In the genomic region with DNA sequence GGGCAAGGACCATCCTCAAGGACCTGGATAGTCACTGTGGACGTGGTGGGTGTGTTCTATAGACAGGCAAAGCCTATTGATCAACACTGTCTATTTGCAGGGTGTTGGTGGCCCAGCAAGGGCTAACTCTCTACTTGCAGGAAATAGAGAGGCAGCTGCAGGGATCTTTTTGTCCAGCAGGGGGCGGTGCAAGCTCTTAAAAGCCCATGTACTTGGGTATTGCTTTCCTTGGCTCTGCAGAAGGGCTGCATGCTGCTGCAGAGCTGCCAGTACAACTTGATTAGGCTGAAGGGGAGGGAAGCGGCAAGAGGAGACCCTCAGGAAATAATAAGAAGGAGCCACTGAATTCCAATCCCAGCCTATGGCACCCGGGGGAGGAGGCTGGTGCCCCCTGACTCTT, we compare ENCODE assay signal across 8 mouse cellular contexts. TPM values are rescaled to one million over a fixed set of nuclear protein-coding genes. Genes with fewer than 3 reads are reported as not detected.
A peak's percentile ranks its signal among the peaks of the same experiment; 100 is the strongest.
DNase-seq lines count a peak whose midpoint lies in the region; ATAC-seq lines count a peak whose summit lies in the region.

No protein-coding gene starts in this region.

- H3K36me3 ChIP-seq in hindbrain, embryonic 13.5 days = no peaks in the 10 kb centered on the region

- H3K4me2 ChIP-seq in hindbrain, embryonic 13.5 days = no peak overlapping the region

- no peaks in the 10 kb centered on the region for H3K9me3 ChIP-seq in hindbrain, embryonic 13.5 days

- no peak overlapping the region for H3K4me3 ChIP-seq in hindbrain, embryonic 13.5 days

- H3K9ac ChIP-seq in hindbrain, embryonic 13.5 days = no peak overlapping the region

- H3K27ac ChIP-seq in hindbrain, embryonic 13.5 days = no peak overlapping the region

- peaks cover 21% of the 10 kb centered on the region for H3K4me1 ChIP-seq in hindbrain, embryonic 13.5 days (replicated peaks)

- peak; percentile 68; the same call in 1 of the 2 replicates for ATAC-seq in hindbrain, embryonic 13.5 days (ENCODE audit: low FRiP score)

- H3K27me3 ChIP-seq in hindbrain, embryonic 13.5 days = peaks cover 7% of the 10 kb centered on the region; the same call in 1 of the 2 replicates

- WGBS in hindbrain, embryonic 13.5 days = 2% methylated on average over 4 of the region's 4 CpGs

- peak; percentile 91 for DNase-seq in MN1 (ENCODE audit: low spot score)
- peak; percentile 88 for DNase-seq in cerebellum, adult 8-10 months
- DNase-seq in frontal cortex, adult 2 months (ENCODE audit: extremely low spot score in 1 of 2, low spot score in 1 of 2) = peak; percentile 82 to 99
- peak; percentile 98 to 99 for DNase-seq in layer of hippocampus, postnatal 10 days (ENCODE audit: low spot score in 2 of 2)
- DNase-seq in lung, postnatal 36 days = peak; percentile 96
- DNase-seq in retina, postnatal 7 days (ENCODE audit: low read depth, low spot score) = peak; percentile 79
- peak; percentile 78 to 91 for DNase-seq in urinary bladder, adult 18-20 months (ENCODE audit: low spot score in 2 of 2)

RNA-seq across cellular contexts. Expression of a gene that starts 38.7 kb away (rescaled TPM):
- polyA plus RNA-seq in frontal cortex, adult 2 months (2012; rRNA removed) = 31.8 and 33.4 TPM in 2 replicates
- polyA plus RNA-seq in hindbrain, embryonic 13.5 days (2015; fragmentation: Nextera tagmentation; extraction: Ambion mirVana) = 117 and 118 TPM in 2 replicates
- total RNA-seq in layer of hippocampus, postnatal 10 days (2021) = 10 to 100 TPM; 79.5 to 90.0 TPM
